Mouse (Mus musculus) testis, adult 2 months (tissue): ENCODE data around the gene Pde4d.

Experiments
- CTCF ChIP-seq: fragments of 200-500 bp; IDR thresholded peaks from 2 replicates; pipeline ENCODE4 v1.5.1; 2012; ENCODE audit warnings: low read depth, mild to moderate bottlenecking, inconsistent platforms, low read length, moderate library complexity; ENCODE audit not compliant: control insufficient read depth, insufficient read depth, insufficient replicate concordance
- POLR2A ChIP-seq: fragments of 200-500 bp; IDR thresholded peaks from 2 replicates; pipeline ENCODE4 v1.6.1; 2012; ENCODE audit warnings: low read depth, mild to moderate bottlenecking, inconsistent platforms, low read length, moderate library complexity; ENCODE audit not compliant: control insufficient read depth

- no peak for TF ChIP-seq CTCF
- TF ChIP-seq POLR2A, result no peak
These were observed 970.7 kb downstream of the Pde4d start for GRCm38 (mm10) chr13:109420426-109420825.
